Mouse (Mus musculus) myocyte (in vitro differentiated cells): ENCODE data around the gene Sema4d.

Experiments
- E2F4 ChIP-seq: IDR thresholded peaks from one replicate; pipeline ENCODE4 v1.6.1; 2011; ENCODE audit warnings: mild to moderate bottlenecking, control low read depth, moderate library complexity; ENCODE audit not compliant: insufficient read depth
- MYOG ChIP-seq, 3 experiments: IDR thresholded peaks; one replicate each; pipeline ENCODE4 v1.6.1; 2011; ENCODE audit warnings: control low read depth in 2 of 3, low read depth in 2 of 3, mild to moderate bottlenecking in 2 of 3; ENCODE audit not compliant: insufficient read length in 2 of 3, control insufficient read depth in 1 of 3, insufficient read depth in 1 of 3
- TCF12 ChIP-seq: IDR thresholded peaks from one replicate; pipeline ENCODE4 v1.6.1; 2011; ENCODE audit warnings: mild to moderate bottlenecking, control low read depth; ENCODE audit not compliant: poor library complexity, insufficient read depth, severe bottlenecking

DNA sequence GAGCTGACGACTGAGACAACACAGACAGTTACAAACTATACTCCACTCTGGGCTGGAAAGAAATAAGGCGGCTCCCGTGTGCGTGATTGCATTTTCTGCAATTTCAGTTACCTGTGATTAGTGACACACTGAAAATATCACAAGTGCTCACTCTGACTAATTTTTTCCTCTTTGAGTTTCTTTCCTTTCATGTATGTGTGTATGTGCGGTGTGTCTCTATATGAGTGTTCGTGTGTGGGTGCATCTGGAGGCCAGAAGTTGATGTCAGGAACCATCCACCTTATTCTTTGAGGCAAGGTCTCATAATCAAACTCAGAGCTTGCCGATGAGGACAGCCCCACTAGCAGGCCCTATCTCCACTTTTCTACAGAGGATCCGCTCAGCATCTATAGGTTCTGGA is 81.5 kb downstream of the Sema4d start:
- no peak for TF ChIP-seq E2F4
- no peak for TF ChIP-seq MYOG (IDR thresholded peaks at IDR 0.05; ENCODE audit: control insufficient read depth in 1 of 3, insufficient read depth in 1 of 3, insufficient read length in 2 of 3, low read depth in 2 of 3)
- TF ChIP-seq TCF12, result no peak
